Mouse (Mus musculus) C2C12 (cell line): ENCODE results near the gene Baz2b. TPM values are rescaled to one million over a fixed set of nuclear protein-coding genes. Genes with fewer than 3 reads are reported as not detected.

Experiments used
- H3K27me3 ChIP-seq: one replicate; pipeline ENCODE4 v1.6.1; 2011; ENCODE audit not compliant: control insufficient read depth, insufficient read depth, insufficient read length
- H3K36me3 ChIP-seq: one replicate; pipeline ENCODE4 v1.6.1; 2011; ENCODE audit not compliant: control insufficient read depth, insufficient read depth
- H3K4me3 ChIP-seq: one replicate; pipeline ENCODE4 v1.5.1; 2011; ENCODE audit warnings: mild to moderate bottlenecking, control low read depth; ENCODE audit not compliant: poor library complexity, insufficient read depth, severe bottlenecking
- H3K79me2 ChIP-seq: one replicate; pipeline ENCODE4 v1.6.1; 2011; ENCODE audit not compliant: control insufficient read depth, insufficient read depth
- H3K79me3 ChIP-seq: one replicate; pipeline ENCODE4 v1.6.1; 2011; ENCODE audit warnings: low read depth, control low read depth
- H3ac ChIP-seq: one replicate; pipeline ENCODE3; 2011; ENCODE audit warnings: low read depth; ENCODE audit not compliant: control insufficient read depth, insufficient read length
- CEBPB ChIP-seq: IDR thresholded peaks from one replicate; pipeline ENCODE4 v1.6.1; 2011; ENCODE audit warnings: low read depth, mild to moderate bottlenecking, control low read depth, moderate library complexity
- CTCF ChIP-seq: IDR thresholded peaks from one replicate; pipeline ENCODE4 v1.5.1; 2011; ENCODE audit not compliant: control insufficient read depth, insufficient read depth, insufficient read length
- FOSL1 ChIP-seq: IDR thresholded peaks from one replicate; pipeline ENCODE4 v1.8.0; 2011; ENCODE audit warnings: mild to moderate bottlenecking, low read length; ENCODE audit not compliant: poor library complexity, insufficient read depth, severe bottlenecking
- MAX ChIP-seq: IDR thresholded peaks from one replicate; pipeline ENCODE4 v1.6.1; 2011; ENCODE audit warnings: mild to moderate bottlenecking, control low read depth
- MYOD1 ChIP-seq: IDR thresholded peaks from one replicate; pipeline ENCODE4 v1.6.1; 2011; ENCODE audit warnings: low read depth; ENCODE audit not compliant: control insufficient read depth, insufficient read length
- MYOG ChIP-seq: IDR thresholded peaks from one replicate; pipeline ENCODE4 v1.6.1; 2011; ENCODE audit not compliant: control insufficient read depth, insufficient read length; ENCODE audit errors: extremely low read depth
- USF1 ChIP-seq: IDR thresholded peaks from one replicate; pipeline ENCODE4 v1.6.1; 2011; ENCODE audit warnings: low read depth, mild to moderate bottlenecking, control low read depth, moderate library complexity
- polyA plus RNA-seq: library from polyadenylated mRNA; unstranded; fragments of >200 nt; fragmentation: generic; extraction: Trizol; gene quantifications from one replicate; pipeline ENCODE4 v1.2.1, GENCODE M21; 2012; ENCODE audit warnings: missing spikeins

The Baz2b gene
- polyA plus RNA-seq, 1 experiment: 9.4 TPM

DNA sequence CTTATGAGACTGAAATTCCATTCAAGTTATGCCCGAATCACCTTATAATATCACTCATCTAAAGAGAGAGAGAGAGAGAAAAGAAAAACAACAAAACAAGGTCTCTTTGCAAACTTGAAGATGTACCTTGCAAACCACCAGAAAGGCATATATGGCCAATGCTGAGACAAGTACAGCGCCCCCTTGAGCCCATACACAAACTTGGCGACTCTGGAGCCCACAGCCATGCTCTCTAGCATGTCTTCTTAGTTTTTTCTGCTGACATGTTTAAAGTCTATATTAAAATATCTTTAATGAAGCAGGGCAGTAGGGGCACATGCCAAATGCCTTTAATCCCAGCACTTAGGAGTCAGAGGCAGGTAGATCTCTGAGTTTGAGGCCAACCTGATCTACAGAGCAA, 36.4 kb downstream of the Baz2b start:
- TF ChIP-seq USF1: no peak
- Histone ChIP-seq H3K79me2 (no peaks in the 10 kb centered on the region), H3K4me3 (no peak overlapping the region), H3K36me3 (no peaks in the 10 kb centered on the region), H3ac (no peak overlapping the region), H3K79me3 (no peaks in the 10 kb centered on the region), H3K27me3 (no peaks in the 10 kb centered on the region)

DNA sequence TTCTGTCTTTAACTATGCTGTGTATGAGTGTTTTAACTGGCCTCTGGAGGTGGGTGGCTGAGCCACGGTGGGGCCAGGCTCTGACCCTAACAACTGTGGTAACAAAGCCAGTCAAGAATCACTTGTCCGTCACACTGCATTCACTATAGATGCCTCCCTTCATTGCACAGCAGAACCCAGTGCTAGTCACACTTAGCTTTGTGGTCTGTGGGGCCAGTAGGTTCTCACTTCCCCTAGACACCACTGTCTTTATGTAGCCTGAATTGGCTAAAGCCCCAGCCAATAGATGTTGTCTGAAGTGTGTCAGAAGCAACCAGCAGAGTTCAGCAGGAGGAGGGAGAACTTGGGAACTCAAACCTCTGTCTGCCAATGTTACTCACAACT, 37.1 kb downstream of the Baz2b start:
- H3K4me3 ChIP-seq: no peak overlapping the region
- no peaks in the 10 kb centered on the region for H3K79me2 ChIP-seq
- H3K79me3 ChIP-seq: no peaks in the 10 kb centered on the region
- H3ac ChIP-seq: no peak overlapping the region
- H3K36me3 ChIP-seq: no peaks in the 10 kb centered on the region
- no peaks in the 10 kb centered on the region for H3K27me3 ChIP-seq
- TF ChIP-seq MYOD1 (no peak), CEBPB (no peak), USF1 (no peak), MYOG (no peak), FOSL1 (no peak), CTCF (no peak), MAX (no peak)

- Histone ChIP-seq H3ac (no peak overlapping the region), H3K4me3 (no peak overlapping the region), H3K79me3 (no peaks in the 10 kb centered on the region), H3K27me3 (no peaks in the 10 kb centered on the region), H3K79me2 (no peaks in the 10 kb centered on the region), H3K36me3 (no peaks in the 10 kb centered on the region)
- no peak for TF ChIP-seq MYOD1
- no peak for TF ChIP-seq USF1
- no peak for TF ChIP-seq CEBPB
- TF ChIP-seq FOSL1: no peak
- no peak for TF ChIP-seq MYOG
- no peak for TF ChIP-seq MAX
- no peak for TF ChIP-seq CTCF
These were observed 37.7 kb downstream of the Baz2b start for GRCm38 (mm10) chr2:60171786-60172530.

GRCm38 (mm10) chr2:60166878-60167277, 42.8 kb downstream of the Baz2b start:
- H3ac ChIP-seq: no peak overlapping the region
- H3K36me3 ChIP-seq: no peaks in the 10 kb centered on the region
- TF ChIP-seq USF1 (no peak), MYOD1 (no peak), MAX (no peak), FOSL1 (no peak), CEBPB (no peak), MYOG (no peak), CTCF (no peak)
- no peaks in the 10 kb centered on the region for H3K79me2 ChIP-seq
- no peak overlapping the region for H3K4me3 ChIP-seq
- no peaks in the 10 kb centered on the region for H3K27me3 ChIP-seq
- no peaks in the 10 kb centered on the region for H3K79me3 ChIP-seq

DNA sequence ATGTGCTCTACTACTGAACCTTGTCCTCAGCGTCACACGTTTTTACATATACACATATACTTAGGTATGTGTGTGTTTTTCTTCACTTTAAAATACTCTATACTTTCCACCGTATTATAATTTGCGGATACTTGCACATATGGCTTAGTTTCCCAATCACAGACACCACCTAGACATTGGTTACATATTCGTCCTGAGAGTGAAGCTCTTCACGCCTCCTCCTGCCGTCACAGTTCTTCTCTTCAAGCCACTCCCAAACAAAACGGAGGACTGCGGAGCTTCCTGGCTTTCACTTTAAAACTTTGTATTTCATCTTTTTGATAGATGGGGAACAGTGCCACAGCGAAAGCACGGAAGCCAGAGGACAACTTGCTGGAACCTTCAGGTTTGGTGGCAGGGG, 44.0 kb downstream of the Baz2b start:
- no peaks in the 10 kb centered on the region for H3K79me3 ChIP-seq
- H3ac ChIP-seq: no peak overlapping the region
- H3K79me2 ChIP-seq: no peaks in the 10 kb centered on the region
- no peak for TF ChIP-seq MAX
- TF ChIP-seq CTCF: no peak
- no peak for TF ChIP-seq FOSL1
- no peak for TF ChIP-seq MYOD1
- no peak for TF ChIP-seq MYOG
- no peak for TF ChIP-seq USF1
- no peak overlapping the region for H3K4me3 ChIP-seq
- no peaks in the 10 kb centered on the region for H3K27me3 ChIP-seq
- no peaks in the 10 kb centered on the region for H3K36me3 ChIP-seq

- Histone ChIP-seq H3K36me3 (no peaks in the 10 kb centered on the region), H3K27me3 (no peaks in the 10 kb centered on the region), H3K79me2 (no peaks in the 10 kb centered on the region), H3K79me3 (no peaks in the 10 kb centered on the region), H3ac (no peak overlapping the region), H3K4me3 (no peak overlapping the region)
- TF ChIP-seq MYOG (no peak), CTCF (no peak), FOSL1 (no peak), MYOD1 (no peak), CEBPB (no peak), USF1 (no peak), MAX (no peak)
These were observed 45.9 kb downstream of the Baz2b start for GRCm38 (mm10) chr2:60163744-60164143.
